10 mouse cellular contexts compared by ENCODE assay signal in genomic region chr19:53014910-53015710, GRCm38 (mm10). TPM values are rescaled to one million over a fixed set of nuclear protein-coding genes. Genes with fewer than 3 reads are reported as not detected.
DNase-seq lines count a peak whose midpoint lies in the region; ATAC-seq lines count a peak whose summit lies in the region.
"Had no signal": no experiment of that assay in that cellular context is flagged by ENCODE, and none has a peak within 500 bp of the region (broad histone marks: within the 10 kb centered on the region; RNA-seq: fewer than 3 reads in every experiment).

No protein-coding gene starts in this region.

- no peak overlapping the region for H3K4me3 ChIP-seq in embryonic facial prominence, embryonic 10.5 days
- peak overlapping the region; percentile 20 for H3K4me3 ChIP-seq in forebrain, embryonic 13.5 days
- H3K4me3 ChIP-seq in midbrain, embryonic 14.5 days (replicated peaks; ENCODE audit: low read depth, low read length), result no peak overlapping the region
- H3K4me3 ChIP-seq: liver, embryonic 12.5 days had no signal

- H3K9me3 ChIP-seq in embryonic facial prominence, embryonic 10.5 days, result no peaks in the 10 kb centered on the region
- H3K9me3 ChIP-seq in forebrain, embryonic 13.5 days (replicated peaks), result no peaks in the 10 kb centered on the region
- H3K9me3 ChIP-seq in midbrain, embryonic 14.5 days (ENCODE audit: control insufficient read depth, low read length), result no peaks in the 10 kb centered on the region
- H3K9me3 ChIP-seq: liver, embryonic 12.5 days had no signal

- no peaks in the 10 kb centered on the region for H3K27me3 ChIP-seq in embryonic facial prominence, embryonic 10.5 days (replicated peaks; ENCODE audit: low read depth, poor library complexity, severe bottlenecking)
- H3K27me3 ChIP-seq in forebrain, embryonic 13.5 days, result no peaks in the 10 kb centered on the region
- H3K27me3 ChIP-seq in midbrain, embryonic 14.5 days (ENCODE audit: control insufficient read depth, insufficient read depth, low read length), result no peaks in the 10 kb centered on the region
- H3K27me3 ChIP-seq: liver, embryonic 12.5 days had no signal

- DNase-seq in layer of hippocampus, adult 18-20 months (ENCODE audit: low spot score in 2 of 2), result peak; percentile 27 to 55
- DNase-seq in layer of hippocampus, postnatal 25 days (ENCODE audit: extremely low spot score in 1 of 2, low spot score in 1 of 2), result no peak
- DNase-seq in embryonic facial prominence, embryonic 10.5 days (ENCODE audit: low spot score), result no peak
- peak; percentile 51 for DNase-seq in midbrain, embryonic 14.5 days
- DNase-seq in urinary bladder, postnatal 36 days (ENCODE audit: low spot score in 2 of 2), result no peak
- DNase-seq in spleen, postnatal 14 days (ENCODE audit: low spot score in 2 of 2), result no peak
- DNase-seq: adrenal gland, postnatal 14 days; cerebellum, postnatal 10 days had no signal

- peaks cover 70% of the 10 kb centered on the region for H3K36me3 ChIP-seq in embryonic facial prominence, embryonic 10.5 days (replicated peaks)
- peaks cover 28% of the 10 kb centered on the region for H3K36me3 ChIP-seq in forebrain, embryonic 13.5 days (ENCODE audit: poor library complexity, severe bottlenecking)
- peaks cover 22% of the 10 kb centered on the region for H3K36me3 ChIP-seq in midbrain, embryonic 14.5 days (ENCODE audit: control insufficient read depth, insufficient read depth, low read length)

- H3K4me1 ChIP-seq in embryonic facial prominence, embryonic 10.5 days, result peaks cover 12% of the 10 kb centered on the region; the same call in 1 of the 2 replicates
- peaks cover 19% of the 10 kb centered on the region for H3K4me1 ChIP-seq in forebrain, embryonic 13.5 days
- H3K4me1 ChIP-seq in midbrain, embryonic 14.5 days (ENCODE audit: control insufficient read depth, insufficient read depth, low read length), result no peaks in the 10 kb centered on the region
- H3K4me1 ChIP-seq: liver, embryonic 12.5 days had no signal

- peak; percentile 63 for ATAC-seq in forebrain, embryonic 13.5 days
- peak; percentile 21; the same call in 1 of the 2 replicates for ATAC-seq in midbrain, embryonic 14.5 days (ENCODE audit: low FRiP score, low TSS enrichment)
- ATAC-seq: liver, embryonic 12.5 days had no signal

- 0 out of 2 replicates have a peak overlapping the region, but pooled peaks have one; percentile 1 for H3K27ac ChIP-seq in embryonic facial prominence, embryonic 10.5 days (replicated peaks)
- H3K27ac ChIP-seq in forebrain, embryonic 13.5 days, result no peak overlapping the region
- H3K27ac ChIP-seq in midbrain, embryonic 14.5 days (replicated peaks; ENCODE audit: low read depth, low read length), result no peak overlapping the region
- H3K27ac ChIP-seq: liver, embryonic 12.5 days had no signal

- H3K4me2 ChIP-seq in forebrain, embryonic 13.5 days, result peak overlapping the region; percentile 47
- H3K4me2 ChIP-seq in midbrain, embryonic 14.5 days (ENCODE audit: low read length), result peak overlapping the region; percentile 25
- H3K4me2 ChIP-seq: liver, embryonic 12.5 days had no signal

- peak overlapping the region; percentile 54 for H3K9ac ChIP-seq in forebrain, embryonic 13.5 days
- no peak overlapping the region for H3K9ac ChIP-seq in midbrain, embryonic 14.5 days (replicated peaks; ENCODE audit: low read length)
- H3K9ac ChIP-seq: liver, embryonic 12.5 days had no signal

- WGBS in embryonic facial prominence, embryonic 10.5 days, result 73% methylated on average over 21 of the region's 21 CpGs
- 46% methylated on average over 21 of the region's 21 CpGs for WGBS in forebrain, embryonic 13.5 days
- WGBS in midbrain, embryonic 14.5 days, result 53% methylated on average over 21 of the region's 21 CpGs

RNA-seq across cellular contexts. Expression of gene Xpnpep1, which starts 24.9 kb away (rescaled TPM):
- 10 to 100 TPM; 72.8 to 79.3 TPM for total RNA-seq in layer of hippocampus, adult 18-20 months (2021)
- total RNA-seq in layer of hippocampus, postnatal 25 days (2021), result 100 to 1,000 TPM in 1 of 2 experiments, 10 to 100 TPM in 1; 91.1 to 104 TPM
- 158 and 159 TPM in 2 replicates for polyA plus RNA-seq in embryonic facial prominence, embryonic 10.5 days (2016; fragmentation: Nextera tagmentation; extraction: Ambion mirVana)
- polyA plus RNA-seq in forebrain, embryonic 13.5 days (2015; fragmentation: Nextera tagmentation; extraction: Ambion mirVana), result 120 and 130 TPM in 2 replicates
- 135 and 136 TPM in 2 replicates for polyA plus RNA-seq in midbrain, embryonic 14.5 days (2014; fragmentation: Nextera tagmentation; extraction: Ambion mirVana)

Comparison
In these comparisons a context has a peak if more than half of its experiments do, and no peak if none do; other contexts are left out.
1. DNase-seq: peak in layer of hippocampus, adult 18-20 months (2 of 2) and midbrain, embryonic 14.5 days (single experiment); none in layer of hippocampus, postnatal 25 days (0 of 2), embryonic facial prominence, embryonic 10.5 days (single experiment), urinary bladder, postnatal 36 days (0 of 2) and spleen, postnatal 14 days (0 of 2).